Mouse (Mus musculus) Muller cell, postnatal 12 days (primary cell): ENCODE measurements around the gene Ncoa5.

Experiments
- DNase-seq: peaks from one replicate; pipeline ENCODE4 v3.0.0-alpha.2; 2015; ENCODE audit errors: inconsistent ontology term

Ncoa5 gene

DNA sequence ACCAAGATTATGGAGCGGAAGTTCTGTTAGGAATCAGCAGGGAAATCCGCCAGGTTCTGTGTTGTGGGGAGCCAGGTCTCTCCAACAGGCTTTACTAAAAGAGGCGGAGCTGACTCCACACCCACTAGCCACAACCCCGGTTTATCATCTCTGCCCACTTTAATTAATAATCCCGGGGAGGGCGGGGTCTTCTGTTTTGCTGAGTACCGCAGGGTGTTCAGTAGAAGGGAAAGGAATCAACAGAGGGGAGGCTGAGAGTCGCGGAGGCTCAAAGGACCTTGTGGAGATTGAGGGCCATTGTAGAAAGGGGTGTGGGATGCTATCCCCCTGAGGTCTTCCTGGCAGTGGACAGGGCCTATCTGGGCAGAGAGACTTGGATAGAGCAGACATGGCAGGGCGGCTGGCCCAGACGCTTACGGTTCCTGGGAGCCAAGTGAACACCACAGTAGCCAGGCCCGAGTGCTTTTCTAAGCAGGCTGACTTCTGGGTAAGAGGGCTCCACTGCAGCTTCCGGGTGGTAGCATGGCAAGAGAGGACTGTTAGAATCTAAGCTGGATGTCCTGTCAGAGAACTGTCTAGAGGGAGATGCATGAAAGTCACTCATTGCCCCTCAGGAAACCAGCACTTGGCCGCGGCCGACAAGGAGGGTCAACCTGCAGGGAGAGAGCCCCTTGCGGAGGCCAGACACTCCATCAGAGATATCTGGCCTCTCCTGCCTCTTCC, 16.3 kb upstream of the Ncoa5 start:
- no peak for DNase-seq

DNA sequence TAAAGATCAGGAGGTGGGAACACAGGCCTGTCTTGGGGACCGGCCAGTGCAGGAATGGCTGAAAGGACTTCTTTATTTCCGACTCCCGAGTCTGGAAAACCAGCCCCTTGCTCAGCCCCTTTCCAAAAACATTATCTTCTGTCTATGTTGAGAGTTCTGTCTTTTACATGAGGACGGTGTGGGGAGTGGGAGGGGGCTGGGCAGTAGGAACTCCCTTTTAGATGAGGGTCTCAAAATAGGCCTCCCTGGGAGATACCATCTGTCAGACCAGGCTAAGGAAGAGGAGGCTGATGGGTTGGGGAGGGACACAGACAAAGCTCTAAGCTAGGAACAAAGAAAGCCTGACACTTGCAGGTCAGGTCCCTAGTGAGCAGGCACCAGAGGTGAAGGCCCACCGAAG, 14.4 kb upstream of the Ncoa5 start:
- DNase-seq: no peak

DNA sequence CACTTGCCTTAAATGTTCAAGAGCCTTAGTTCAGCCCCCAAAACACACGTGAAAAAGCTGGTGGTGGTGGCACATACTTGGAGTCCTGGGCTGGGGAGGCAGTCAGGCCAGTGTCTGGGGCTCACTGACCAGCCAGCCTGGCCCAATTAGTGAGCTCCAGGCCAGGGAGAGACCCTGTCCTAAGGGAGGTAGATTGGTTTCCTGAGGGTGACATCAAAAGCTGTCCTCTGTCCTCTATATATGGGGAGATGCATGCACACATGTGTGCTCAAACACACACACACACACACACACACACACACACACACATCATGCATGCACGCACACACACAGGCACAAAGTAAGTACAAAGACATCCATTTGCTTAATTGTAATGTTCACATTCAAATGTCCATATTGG, 9.1 kb upstream of the Ncoa5 start:
- DNase-seq: no peak

DNA sequence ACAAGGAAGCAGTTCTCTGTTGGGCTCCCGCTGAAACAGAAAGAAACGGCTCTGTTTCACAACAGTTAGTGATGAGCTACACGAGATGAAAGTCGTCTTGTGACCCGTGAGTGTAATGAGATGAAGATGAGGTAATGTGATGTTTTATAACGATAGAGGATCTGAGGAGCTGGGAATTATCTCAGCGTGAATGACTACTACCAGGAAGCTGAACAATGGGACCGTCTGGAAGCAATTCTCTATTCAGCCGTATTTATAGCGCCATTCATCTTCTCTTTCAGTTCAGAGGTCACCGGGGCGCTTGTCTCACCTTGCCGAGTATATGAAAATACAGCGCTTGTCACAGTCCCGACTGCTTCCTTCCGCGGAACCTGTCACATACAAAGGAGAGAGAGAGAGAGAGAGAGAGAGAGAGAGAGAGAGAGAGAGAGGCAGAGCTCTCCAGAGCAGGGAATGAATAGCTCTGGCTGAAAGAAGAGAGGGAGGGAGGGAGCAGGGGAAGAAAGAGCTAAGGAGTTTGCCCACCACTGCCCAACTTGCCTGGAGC, 8.5 kb upstream of the Ncoa5 start:
- DNase-seq: peak; percentile 67

DNA sequence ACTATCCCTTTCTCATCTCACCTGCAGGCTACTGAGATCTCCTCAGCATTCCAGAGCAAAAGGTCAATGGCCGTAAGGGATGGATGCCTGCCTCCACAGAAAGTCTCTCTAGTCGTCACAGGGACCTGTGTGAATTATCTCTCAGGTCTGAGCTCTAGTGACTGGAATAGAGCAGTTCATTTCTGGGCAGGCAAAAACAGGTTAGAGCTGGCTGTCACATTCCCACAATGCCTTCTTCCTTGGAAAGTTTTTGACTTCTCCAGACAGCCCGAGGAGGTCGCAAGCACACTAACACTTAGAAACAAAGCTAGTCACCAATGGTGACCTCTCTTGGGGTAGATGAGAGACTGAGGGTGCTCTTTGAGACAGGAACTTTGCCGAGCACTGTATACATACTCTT, 7.5 kb upstream of the Ncoa5 start:
- no peak for DNase-seq

DNA sequence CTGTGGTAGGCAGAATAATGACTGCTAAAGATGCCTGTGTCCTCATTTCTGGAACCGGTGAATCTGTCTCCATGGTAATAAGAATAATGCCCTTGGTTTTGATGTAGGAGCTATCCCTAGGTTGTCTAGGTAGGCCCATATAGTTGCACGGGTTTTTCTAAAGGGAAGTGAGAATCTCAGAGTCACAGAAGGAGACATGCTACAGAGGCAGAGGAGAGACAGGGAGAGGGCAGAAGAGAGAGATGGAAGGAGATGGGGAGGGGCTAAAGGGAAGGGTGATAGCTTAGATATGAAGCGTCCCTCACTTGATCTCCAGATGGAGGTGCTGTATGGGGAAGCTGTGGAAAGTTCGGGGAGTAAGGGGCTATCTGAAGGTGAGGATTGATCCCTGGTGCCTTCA, 2.7 kb upstream of the Ncoa5 start:
- no peak for DNase-seq

DNA sequence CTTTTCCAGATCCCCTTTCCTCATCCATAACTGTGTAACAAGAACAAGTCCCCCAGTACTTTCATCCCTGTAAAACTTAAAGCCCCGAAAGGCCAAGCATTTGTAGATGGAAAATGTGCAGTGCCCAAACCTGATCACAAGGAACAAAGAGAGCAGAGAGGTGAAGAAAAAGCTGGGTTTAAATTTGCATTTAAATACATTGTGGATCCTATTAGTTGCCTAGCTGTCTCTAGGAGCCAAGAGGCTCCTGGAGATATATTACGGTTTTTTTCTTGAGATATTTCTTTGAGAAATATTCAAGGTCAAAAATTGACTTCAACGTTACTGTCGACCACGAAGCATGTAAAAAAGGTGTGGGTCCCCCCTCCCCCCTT, 378 bp upstream of the Ncoa5 start:
- DNase-seq: no peak

DNA sequence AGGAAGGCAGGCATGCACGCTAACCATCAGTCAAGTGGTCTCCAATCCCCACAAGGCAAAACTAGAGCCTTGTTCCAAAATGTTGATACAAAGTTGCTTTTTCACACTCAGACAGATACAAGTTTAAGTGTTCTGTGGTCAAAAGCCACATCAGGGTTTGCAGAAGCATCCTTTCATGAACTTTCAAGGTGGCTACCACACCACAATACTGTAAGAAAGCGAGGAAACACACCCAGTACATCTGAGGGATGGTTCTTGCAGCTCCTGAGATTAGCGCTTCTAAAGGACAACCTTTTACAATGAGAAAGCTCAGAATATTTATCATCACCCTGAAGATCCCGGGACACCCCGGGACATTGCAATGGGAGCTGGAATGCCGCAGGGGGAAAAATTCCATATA, 1.4 kb downstream of the Ncoa5 start:
- DNase-seq: no peak

DNA sequence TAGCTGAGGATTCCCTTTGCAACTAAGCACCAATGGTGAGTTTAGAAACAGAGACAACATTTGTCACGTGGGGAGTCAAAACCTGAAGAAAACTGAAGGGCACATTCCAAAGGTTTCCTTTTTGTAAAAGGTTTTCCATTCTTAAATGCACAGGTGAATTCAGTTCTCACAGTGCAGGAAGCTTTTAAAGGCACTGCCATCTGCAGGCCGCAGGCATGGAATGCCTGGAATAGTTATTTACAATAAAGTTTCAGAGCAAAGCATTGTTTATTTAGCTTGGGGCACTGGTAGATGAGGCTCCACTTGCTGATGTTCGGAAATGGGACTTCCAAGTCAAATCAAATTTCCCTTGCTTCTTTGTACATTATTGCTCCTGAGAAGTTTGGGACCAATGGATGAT, 2.1 kb downstream of the Ncoa5 start:
- no peak for DNase-seq

DNA sequence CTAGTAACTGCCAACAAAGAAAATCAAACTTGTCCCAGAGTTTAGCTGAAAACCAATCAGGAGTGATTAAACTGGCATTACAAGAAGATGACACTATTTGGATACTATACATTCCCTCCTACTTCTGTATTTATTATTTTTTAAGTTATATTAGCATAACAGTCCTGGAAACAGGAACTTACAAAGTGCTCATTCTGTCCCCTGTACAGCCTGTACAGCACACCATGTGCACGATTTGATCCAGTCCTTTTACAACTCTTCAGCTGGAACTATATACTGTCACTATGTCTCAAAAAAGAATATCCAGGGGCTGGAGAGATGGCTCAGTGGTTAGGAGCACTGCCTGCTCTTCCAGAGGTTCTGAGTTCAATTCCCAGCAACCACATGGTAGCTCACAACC, 7.5 kb downstream of the Ncoa5 start:
- DNase-seq: no peak

DNA sequence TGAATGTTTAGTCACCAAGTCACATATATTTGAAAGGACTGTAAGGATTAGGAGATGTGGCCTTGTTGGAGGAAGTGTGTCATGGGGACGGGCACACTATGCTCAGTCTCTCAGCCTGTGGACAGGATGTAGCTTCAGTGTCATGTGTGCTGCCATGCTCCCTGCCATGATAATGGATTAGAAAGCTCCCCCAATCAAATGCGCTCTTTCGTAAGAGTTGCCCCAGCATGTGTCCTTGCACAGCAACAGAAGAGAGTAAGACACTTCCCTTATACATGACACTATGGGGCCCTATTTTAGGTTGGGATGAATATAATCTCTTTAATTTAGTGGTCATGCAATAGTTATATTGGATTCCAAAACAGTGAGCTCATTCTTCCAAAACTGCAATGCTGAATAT, 14.2 kb downstream of the Ncoa5 start:
- DNase-seq: no peak

DNA sequence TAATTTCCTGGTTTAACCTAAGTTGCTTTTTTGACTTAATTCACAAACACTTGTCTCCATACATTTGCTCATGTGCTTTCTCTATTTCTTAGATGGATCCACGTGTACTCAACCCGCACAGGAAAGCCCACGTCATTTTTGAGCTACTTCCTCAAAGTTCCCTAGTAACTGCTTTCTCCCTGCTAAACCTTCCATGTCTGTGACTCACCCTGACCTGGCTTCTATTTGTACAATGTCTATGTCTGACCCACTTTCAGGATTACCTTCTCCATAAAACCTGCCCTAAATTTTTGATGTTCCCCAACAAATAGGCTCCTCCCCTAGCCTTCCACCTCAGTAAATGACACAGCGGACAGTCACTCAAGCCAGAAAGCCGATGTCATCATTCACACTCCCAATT, 19.7 kb downstream of the Ncoa5 start:
- no peak for DNase-seq

DNA sequence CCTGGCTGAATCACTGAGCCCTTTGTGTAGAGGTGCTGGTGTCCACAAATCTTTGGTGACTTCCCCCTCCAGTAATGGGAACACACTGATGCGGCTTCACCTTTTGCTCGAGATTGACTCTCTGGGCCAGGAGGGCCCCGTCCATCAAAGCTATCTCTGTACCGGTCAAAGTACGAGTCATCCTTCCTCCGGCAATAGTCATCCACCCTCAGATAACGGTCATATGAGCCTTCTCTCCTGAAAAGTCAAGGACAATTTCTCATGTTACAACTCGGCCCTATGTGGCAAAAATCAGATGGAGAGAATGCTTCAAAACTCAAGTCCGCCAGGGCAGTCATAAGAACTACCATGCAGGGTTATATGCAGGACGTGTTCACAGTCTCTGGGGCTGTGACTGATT, 24.3 kb downstream of the Ncoa5 start:
- no peak for DNase-seq

DNA sequence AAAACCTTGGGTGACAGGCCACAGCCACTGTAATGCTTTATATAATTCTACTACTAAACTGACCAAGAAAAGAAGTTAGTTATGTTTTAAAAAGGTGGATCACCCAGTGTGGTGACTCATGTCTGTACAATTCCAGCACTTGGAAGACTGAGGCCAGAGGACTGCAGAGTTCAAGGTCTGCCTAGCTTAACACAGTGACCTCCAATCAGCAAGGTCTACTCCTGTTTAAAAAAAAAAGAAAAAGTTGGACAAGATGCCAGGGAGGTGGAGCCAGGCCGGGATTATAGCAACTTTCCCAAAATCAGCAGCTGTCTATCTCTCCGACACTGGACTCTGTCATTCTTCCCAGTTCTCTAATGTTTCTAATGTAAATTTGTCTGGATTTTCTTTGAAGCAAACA, 25.1 kb downstream of the Ncoa5 start:
- no peak for DNase-seq

DNA sequence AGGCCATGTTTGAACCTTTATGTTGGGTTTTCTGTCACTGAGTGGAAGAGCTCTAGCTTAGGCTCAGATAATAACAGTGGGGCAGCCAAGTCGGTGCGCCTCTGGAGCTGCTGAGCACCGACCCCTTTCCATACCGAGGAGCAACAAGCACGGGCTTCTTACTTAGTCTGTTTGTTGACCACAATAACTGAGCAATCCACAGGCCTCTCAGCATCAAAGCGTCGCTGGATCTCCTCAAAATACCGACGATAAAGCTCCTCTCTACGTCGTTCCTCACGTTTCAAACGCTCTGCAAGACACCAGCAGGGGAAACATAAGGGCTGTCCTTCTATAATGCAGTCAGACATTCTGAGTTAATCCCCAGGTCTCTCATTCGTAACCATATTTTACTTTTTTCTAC, 25.5 kb downstream of the Ncoa5 start:
- DNase-seq: no peak

DNA sequence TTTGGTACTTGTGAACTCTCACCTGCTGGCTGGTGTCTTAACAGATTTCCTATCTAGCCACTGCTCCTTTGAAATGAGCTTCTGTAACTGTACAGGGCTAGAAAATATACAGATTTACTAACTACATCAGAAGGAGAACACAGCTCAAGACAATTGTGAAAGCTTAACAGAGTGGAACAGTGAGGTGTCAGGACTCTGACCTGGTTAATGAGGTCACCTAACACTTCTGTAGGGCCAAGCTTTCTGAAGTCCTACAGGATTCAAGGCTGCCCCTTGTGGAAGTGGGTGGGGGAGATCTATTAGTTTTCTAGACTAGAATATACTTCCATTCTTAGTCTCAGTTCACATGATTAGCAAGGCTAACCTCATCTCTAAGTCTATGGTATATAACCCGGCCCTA, 26.7 kb downstream of the Ncoa5 start:
- no peak for DNase-seq

DNA sequence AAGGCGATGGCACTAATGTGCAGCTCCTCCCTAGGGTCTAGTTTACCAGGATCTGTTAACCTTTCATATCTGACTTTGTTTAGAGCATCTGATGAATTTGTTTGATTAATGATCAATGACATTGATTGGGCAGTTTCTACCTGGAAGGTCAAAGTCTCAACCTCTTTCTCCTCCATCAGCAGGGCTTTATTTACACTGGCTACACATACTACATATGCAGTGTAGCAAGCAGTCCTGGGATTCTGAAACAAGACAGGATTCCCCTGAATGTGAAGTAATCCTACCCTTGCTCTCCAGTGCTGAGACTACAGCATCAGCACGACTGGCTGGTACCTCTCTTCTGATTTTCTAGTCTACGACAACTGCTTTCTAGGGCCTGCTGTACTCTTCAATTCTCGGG, 27.9 kb downstream of the Ncoa5 start:
- no peak for DNase-seq

DNA sequence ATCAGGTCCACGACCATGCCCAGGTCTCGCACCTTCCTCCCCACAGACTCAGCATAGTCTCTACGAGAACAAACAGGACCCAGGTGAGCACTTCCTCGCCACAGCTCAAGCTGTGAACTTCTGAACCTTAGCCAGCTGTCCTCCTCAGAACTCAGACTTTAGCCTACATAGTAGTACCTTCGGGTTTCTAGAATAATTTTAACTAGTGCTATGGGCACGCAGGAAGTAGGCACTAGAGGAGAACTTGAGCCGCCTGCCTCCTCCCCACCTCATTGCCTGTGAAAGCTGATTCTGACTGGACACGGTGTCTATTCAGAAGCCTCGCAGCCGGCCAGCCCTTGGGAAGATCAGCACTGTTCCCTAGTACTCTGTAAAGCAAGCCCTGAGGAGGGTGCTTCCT, 30.4 kb downstream of the Ncoa5 start:
- DNase-seq: no peak

DNA sequence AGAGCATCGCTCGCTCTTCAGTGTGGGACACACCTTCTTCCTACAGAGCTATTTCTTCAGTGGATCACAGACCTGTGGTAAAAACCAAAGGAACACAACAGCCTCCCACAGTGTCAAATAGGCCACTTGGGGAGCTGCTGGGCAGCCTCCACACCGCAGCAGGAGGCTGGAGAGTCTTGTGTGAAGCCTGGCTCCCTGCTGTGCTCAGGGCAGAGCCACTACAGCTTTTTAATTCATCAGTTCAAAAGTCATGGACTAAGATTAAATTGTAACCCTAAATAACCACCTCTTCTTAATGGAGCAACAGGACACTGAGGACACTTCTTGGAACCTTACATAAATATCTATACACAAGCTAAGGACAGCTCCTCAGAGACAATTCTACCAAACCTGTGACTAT, 31.6 kb downstream of the Ncoa5 start:
- DNase-seq: no peak

DNA sequence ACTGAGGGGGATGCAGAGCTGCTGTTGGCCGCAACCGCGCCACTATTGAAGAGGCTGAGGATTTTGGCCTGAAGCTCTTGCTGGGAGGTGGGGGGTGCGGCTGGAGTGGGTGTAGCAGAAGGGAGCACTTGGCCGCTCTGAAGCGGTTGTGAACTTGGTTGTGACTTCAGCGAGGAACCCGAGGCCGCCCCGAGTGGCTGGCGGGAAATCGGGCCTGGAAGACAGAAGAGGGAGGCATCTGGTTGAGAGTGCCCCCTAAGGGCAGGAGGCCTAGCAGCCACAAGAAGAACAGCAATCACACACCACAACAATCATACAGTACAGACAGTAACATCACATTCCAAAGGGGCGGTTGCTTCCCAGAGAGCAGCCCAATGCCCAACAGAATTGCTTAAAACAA, 32.7 kb downstream of the Ncoa5 start:
- DNase-seq: no peak

DNA sequence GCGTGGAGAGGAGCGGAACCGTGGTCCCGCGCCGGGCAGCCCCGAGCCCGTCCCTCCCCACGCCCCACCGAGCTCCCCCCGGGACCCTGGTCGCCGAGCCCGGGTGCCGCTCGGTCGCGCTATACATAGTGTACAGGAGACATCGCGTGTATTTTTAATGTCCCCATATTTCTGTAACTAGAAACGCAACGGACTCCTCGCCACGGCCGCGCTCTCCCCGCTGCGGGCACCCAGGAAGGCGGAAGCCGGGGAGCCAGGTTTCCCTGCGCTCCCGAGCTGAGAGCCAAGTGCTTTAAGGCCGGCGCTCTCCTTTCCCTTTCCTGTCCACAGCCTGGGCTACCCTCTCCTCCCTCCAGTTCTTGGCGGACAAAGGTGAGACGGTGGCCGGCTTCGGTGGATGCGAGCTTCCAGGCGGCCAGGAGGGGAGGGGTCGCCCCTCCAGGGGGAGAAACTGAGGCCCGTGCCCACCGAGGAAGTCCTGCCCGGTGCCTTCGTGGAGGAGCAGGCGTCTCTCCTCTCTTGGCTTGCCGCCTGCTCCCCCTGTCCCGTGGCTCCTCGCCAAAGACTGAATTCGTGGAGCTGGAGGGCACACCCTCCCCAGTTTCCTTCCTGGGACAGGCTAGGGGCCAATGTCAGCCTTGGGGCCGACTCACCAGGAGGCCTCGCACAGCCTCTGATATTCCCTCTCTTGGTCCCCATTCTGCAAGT, 36.8 kb downstream of the Ncoa5 start:
- peak; percentile 26 for DNase-seq

DNA sequence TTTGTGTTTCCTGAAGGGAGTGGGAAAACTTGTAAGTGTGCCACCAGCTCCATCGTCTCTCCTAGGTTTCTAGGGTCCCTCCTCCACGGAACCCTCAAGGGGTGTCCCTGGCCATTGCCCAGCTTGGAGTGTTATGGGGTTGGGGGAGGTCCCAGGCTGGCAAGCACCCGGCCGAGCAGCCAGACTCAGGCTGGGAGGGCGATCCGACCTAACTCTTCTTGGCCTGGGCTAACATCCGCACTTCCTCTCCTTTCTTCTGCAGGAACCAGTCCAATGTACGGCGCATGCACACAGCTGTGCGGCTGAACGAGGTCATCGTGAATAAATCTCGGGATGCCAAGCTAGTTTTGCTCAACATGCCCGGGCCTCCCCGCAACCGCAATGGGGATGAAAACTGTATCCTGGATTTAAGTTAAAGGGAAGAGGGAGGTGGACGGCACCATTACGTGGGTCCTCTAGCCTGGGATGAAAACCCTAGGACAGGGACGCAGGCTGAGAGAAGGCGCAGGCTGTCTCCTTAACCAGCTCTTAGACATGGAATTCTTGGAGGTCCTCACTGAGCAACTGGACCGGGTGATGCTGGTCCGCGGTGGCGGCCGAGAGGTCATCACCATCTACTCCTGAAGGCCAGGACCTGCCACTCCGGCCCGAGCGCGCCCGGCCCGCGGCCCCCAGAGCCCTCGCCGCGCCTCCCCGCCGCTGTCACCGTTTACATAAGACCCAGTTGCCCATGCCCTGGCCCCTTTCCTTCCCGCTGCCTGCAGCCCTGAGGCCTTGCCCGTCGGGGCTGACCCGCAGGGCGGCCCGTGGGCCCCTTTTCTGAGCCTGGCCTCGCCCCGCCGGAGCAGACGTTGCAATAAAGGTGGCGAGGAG, 37.6 kb downstream of the Ncoa5 start:
- peak; percentile 45 for DNase-seq

DNA sequence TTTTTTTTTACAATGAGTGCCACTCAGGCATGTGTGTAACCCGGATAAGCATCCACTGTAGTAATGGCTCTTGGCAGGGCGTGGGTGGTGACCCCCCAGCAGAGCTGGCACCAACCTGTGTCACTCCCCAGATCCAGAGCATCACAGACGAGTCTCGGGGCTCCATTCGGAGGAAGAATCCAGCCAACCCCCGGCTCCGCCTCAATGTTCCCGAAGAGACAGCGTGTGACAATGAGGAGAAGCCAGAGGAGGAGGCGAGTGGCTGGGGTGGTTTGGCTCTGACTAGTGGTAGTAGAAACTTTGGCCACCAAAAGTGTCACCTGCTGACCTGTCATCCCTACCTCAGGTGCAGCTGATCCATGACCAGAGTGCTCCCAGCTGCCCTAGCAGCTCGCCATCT, 38.7 kb downstream of the Ncoa5 start:
- DNase-seq: no peak
